Mouse (Mus musculus) embryonic stem cell, embryonic (primary cell): ENCODE results near the gene Anks1b.

Experiments used
- CTCF ChIA-PET, 4 experiments: fragments of 300-600 bp in 2 of 4; fragments of 350-600 bp in 2 of 4; sonication (Branson Sonifier 250); formaldehyde crosslinking; loops; one replicate each; lab custom pipeline; 2022; ENCODE audit warnings: inconsistent platforms in 2 of 4; lab: Charles Lee
- POLR2A ChIA-PET, 4 experiments: fragments of 300-600 bp in 2 of 4; fragments of 350-600 bp in 2 of 4; sonication (Branson Sonifier 250); formaldehyde crosslinking; loops; one replicate each; lab custom pipeline; 2022; ENCODE audit warnings: antibody characterized with exemption in 4 of 4, inconsistent platforms in 1 of 4; lab: Charles Lee

Anks1b gene

GRCm38 (mm10) chr10:90306156-90306555 lies 432.8 kb downstream of the Anks1b start:
- CTCF ChIA-PET: no interaction called here
- POLR2A ChIA-PET: no interaction called here

- CTCF ChIA-PET: no interaction called here
These were observed 434.7 kb downstream of the Anks1b start for GRCm38 (mm10) chr10:90307931-90308555.

GRCm38 (mm10) chr10:90329781-90330180 lies 456.5 kb downstream of the Anks1b start:
- ChIA-PET POLR2A (no interaction called here), CTCF (no interaction called here)

More at GRCm38 (mm10) chr10:90307931-90308555, 434.7 kb downstream of the Anks1b start:
- POLR2A ChIA-PET: no interaction called here

GRCm38 (mm10) chr10:90345394-90345793 lies 472.1 kb downstream of the Anks1b start:
- ChIA-PET POLR2A (no interaction called here), CTCF (no interaction called here)

- ChIA-PET CTCF (no interaction called here), POLR2A (no interaction called here)
These were observed 482.9 kb downstream of the Anks1b start for GRCm38 (mm10) chr10:90356258-90356657.

GRCm38 (mm10) chr10:90357169-90357907 lies 484.0 kb downstream of the Anks1b start:
- ChIA-PET CTCF (no interaction called here), POLR2A (no interaction called here)

- CTCF ChIA-PET: no interaction called here
- POLR2A ChIA-PET: no interaction called here
These were observed 495.7 kb downstream of the Anks1b start for GRCm38 (mm10) chr10:90369015-90369414.

- ChIA-PET POLR2A (no interaction called here), CTCF (no interaction called here)
These were observed 497.4 kb downstream of the Anks1b start for GRCm38 (mm10) chr10:90370751-90371150.

GRCm38 (mm10) chr10:90373469-90373868 lies 500.2 kb downstream of the Anks1b start:
- CTCF ChIA-PET: interaction anchor here (0.6 to 1.0 kb wide), 6 partner anchors 11 to 813 kb away, joined by 3 to 14 read pairs (median 4); no protein-coding TSS in a partner anchor
- POLR2A ChIA-PET: interaction anchor here in 1 of 4 experiments (1.4 kb wide), 1 partner anchor 12 kb away, joined by 3 read pairs; no protein-coding TSS in a partner anchor

GRCm38 (mm10) chr10:90376605-90377004 lies 503.3 kb downstream of the Anks1b start:
- CTCF ChIA-PET: no interaction called here
- POLR2A ChIA-PET: no interaction called here

- CTCF ChIA-PET: no interaction called here
- POLR2A ChIA-PET: no interaction called here
These were observed 506.8 kb downstream of the Anks1b start for GRCm38 (mm10) chr10:90380062-90380461.

GRCm38 (mm10) chr10:90380704-90381339 lies 507.5 kb downstream of the Anks1b start:
- POLR2A ChIA-PET: no interaction called here
- CTCF ChIA-PET: no interaction called here

- ChIA-PET POLR2A (no interaction called here), CTCF (interaction anchor here in 1 of 4 experiments (0.5 kb wide), 1 partner anchor 271 kb away, joined by 4 read pairs; no protein-coding TSS in a partner anchor)
These were observed 527.1 kb downstream of the Anks1b start for GRCm38 (mm10) chr10:90400382-90400781.

GRCm38 (mm10) chr10:90408484-90408883 lies 535.2 kb downstream of the Anks1b start:
- CTCF ChIA-PET: no interaction called here
- POLR2A ChIA-PET: no interaction called here

- CTCF ChIA-PET: no interaction called here
- POLR2A ChIA-PET: interaction anchor here in 1 of 4 experiments (0.6 kb wide), 1 partner anchor 14 kb away, joined by 3 read pairs; no protein-coding TSS in a partner anchor
These were observed 558.2 kb downstream of the Anks1b start for GRCm38 (mm10) chr10:90431527-90431926.

GRCm38 (mm10) chr10:90431974-90432373 lies 558.7 kb downstream of the Anks1b start:
- CTCF ChIA-PET: interaction anchor here in 1 of 4 experiments (0.8 kb wide), 1 partner anchor 197 kb away, joined by 3 read pairs; no protein-coding TSS in a partner anchor
- POLR2A ChIA-PET: interaction anchor here in 1 of 4 experiments (0.6 kb wide), 1 partner anchor 14 kb away, joined by 3 read pairs; no protein-coding TSS in a partner anchor

- ChIA-PET POLR2A (no interaction called here), CTCF (interaction anchor here in 1 of 4 experiments (0.8 kb wide), 1 partner anchor 197 kb away, joined by 3 read pairs; no protein-coding TSS in a partner anchor)
These were observed 559.2 kb downstream of the Anks1b start for GRCm38 (mm10) chr10:90432479-90432878.

GRCm38 (mm10) chr10:90441036-90441435 lies 567.7 kb downstream of the Anks1b start:
- ChIA-PET POLR2A (no interaction called here), CTCF (no interaction called here)

- ChIA-PET POLR2A (no interaction called here), CTCF (no interaction called here)
These were observed 568.3 kb downstream of the Anks1b start for GRCm38 (mm10) chr10:90441656-90442055.

GRCm38 (mm10) chr10:90464906-90465305 lies 591.6 kb downstream of the Anks1b start:
- ChIA-PET POLR2A (interaction anchor here in 1 of 4 experiments (0.7 kb wide), 1 partner anchor 707 kb away, joined by 4 read pairs; no protein-coding TSS in a partner anchor), CTCF (interaction anchor here in 2 of 4 experiments (0.6 kb wide), 2 partner anchors 12 to 21 kb away, joined by 3 to 7 read pairs; no protein-coding TSS in a partner anchor)
